ENCODE assay signal across 19 mouse cellular contexts in the genomic region with DNA sequence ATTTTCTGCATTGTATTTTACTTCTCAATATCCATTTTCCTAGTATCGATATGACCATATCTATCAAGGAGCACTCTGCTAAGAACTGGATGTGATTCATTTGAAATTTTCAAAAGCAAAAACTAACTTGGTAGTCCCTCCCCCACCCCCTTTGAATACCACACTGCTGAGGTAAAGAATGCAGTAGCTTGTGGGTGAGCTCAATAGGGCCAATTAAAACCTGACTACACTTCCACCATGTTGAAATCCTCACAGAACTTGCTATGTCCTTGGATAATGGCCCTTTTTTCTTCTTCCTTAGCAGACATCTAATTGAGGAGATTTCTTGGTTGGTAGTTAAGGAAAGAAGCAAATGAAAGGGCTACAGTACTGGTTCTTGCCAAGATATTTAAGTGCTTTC. TPM values are rescaled to one million over a fixed set of nuclear protein-coding genes. Genes with fewer than 3 reads are reported as not detected.
DNase-seq lines count a peak whose midpoint lies in the region; ATAC-seq and TF ChIP-seq lines count a peak whose summit lies in the region.
"Had no signal": no experiment of that assay in that cellular context is flagged by ENCODE, and none has a peak within 500 bp of the region (broad histone marks: within the 10 kb centered on the region; RNA-seq: fewer than 3 reads in every experiment).

No protein-coding gene starts in this region.

- H3K9ac ChIP-seq in forebrain, embryonic 12.5 days = no peak overlapping the region
- H3K9ac ChIP-seq in forebrain, embryonic 16.5 days (replicated peaks; ENCODE audit: low read depth, low read length) = no peak overlapping the region
- H3K9ac ChIP-seq: hindbrain, embryonic 12.5 days; hindbrain, embryonic 15.5 days had no signal

- no peaks in the 10 kb centered on the region for H3K9me3 ChIP-seq in forebrain, embryonic 12.5 days
- no peaks in the 10 kb centered on the region for H3K9me3 ChIP-seq in forebrain, embryonic 16.5 days (ENCODE audit: control insufficient read depth, low read length)
- H3K9me3 ChIP-seq: hindbrain, embryonic 12.5 days; hindbrain, embryonic 15.5 days had no signal

- no peak overlapping the region for H3K4me2 ChIP-seq in forebrain, embryonic 12.5 days
- no peak overlapping the region for H3K4me2 ChIP-seq in forebrain, embryonic 16.5 days (ENCODE audit: low read length)
- H3K4me2 ChIP-seq: heart, embryonic 11.5 days; hindbrain, embryonic 12.5 days; hindbrain, embryonic 15.5 days had no signal

- H3K27me3 ChIP-seq in forebrain, embryonic 12.5 days = no peaks in the 10 kb centered on the region
- H3K27me3 ChIP-seq in forebrain, embryonic 16.5 days (replicated peaks; ENCODE audit: control insufficient read depth, insufficient read depth, low read length) = no peaks in the 10 kb centered on the region
- no peaks in the 10 kb centered on the region for H3K27me3 ChIP-seq in cerebellum, adult 2 months (ENCODE audit: control insufficient read depth, insufficient read depth, low read length)
- H3K27me3 ChIP-seq: hindbrain, embryonic 12.5 days; hindbrain, embryonic 15.5 days had no signal

- WGBS in forebrain, embryonic 12.5 days = 39% methylated on average over 1 of the region's 1 CpGs
- WGBS in forebrain, embryonic 16.5 days = 30% methylated on average over 1 of the region's 1 CpGs
- 84% methylated on average over 1 of the region's 1 CpGs for WGBS in cerebellum, adult 2 months

- H3K27ac ChIP-seq in forebrain, embryonic 12.5 days = 0 out of 2 replicates have a peak overlapping the region, but pooled peaks have one; percentile 31
- H3K27ac ChIP-seq in forebrain, embryonic 16.5 days (ENCODE audit: low read length) = no peak overlapping the region
- no peak overlapping the region for H3K27ac ChIP-seq in cerebellum, adult 2 months (ENCODE audit: insufficient read depth, low read length)
- H3K27ac ChIP-seq: hindbrain, embryonic 12.5 days; hindbrain, embryonic 15.5 days had no signal

- H3K4me3 ChIP-seq in forebrain, embryonic 12.5 days (replicated peaks) = no peak overlapping the region
- no peak overlapping the region for H3K4me3 ChIP-seq in forebrain, embryonic 16.5 days (replicated peaks; ENCODE audit: low read length)
- no peak overlapping the region for H3K4me3 ChIP-seq in cerebellum, adult 2 months (replicated peaks; ENCODE audit: insufficient read depth, low read depth, low read length)
- H3K4me3 ChIP-seq: hindbrain, embryonic 12.5 days; hindbrain, embryonic 15.5 days had no signal

- H3K4me1 ChIP-seq in forebrain, embryonic 12.5 days = peaks cover 14% of the 10 kb centered on the region
- H3K4me1 ChIP-seq in forebrain, embryonic 16.5 days (replicated peaks; ENCODE audit: control insufficient read depth, insufficient read depth, low read length) = peaks cover 8% of the 10 kb centered on the region
- no peaks in the 10 kb centered on the region for H3K4me1 ChIP-seq in cerebellum, adult 2 months (ENCODE audit: control insufficient read depth, insufficient read depth, low read length)
- H3K4me1 ChIP-seq: hindbrain, embryonic 12.5 days had no signal

- TF ChIP-seq CTCF in cerebellum, adult 2 months (IDR thresholded peaks at IDR 0.05; ENCODE audit: borderline replicate concordance, insufficient read depth, low read depth, low read length) = no peak

- no peak for TF ChIP-seq POLR2A in cerebellum, adult 2 months (IDR thresholded peaks at IDR 0.05; ENCODE audit: borderline replicate concordance, insufficient read depth, low read length)

- no peaks in the 10 kb centered on the region for H3K36me3 ChIP-seq in forebrain, embryonic 12.5 days (replicated peaks)
- no peaks in the 10 kb centered on the region for H3K36me3 ChIP-seq in forebrain, embryonic 16.5 days (ENCODE audit: control insufficient read depth, insufficient read depth)
- H3K36me3 ChIP-seq: hindbrain, embryonic 12.5 days; hindbrain, embryonic 15.5 days had no signal

- peak; percentile 42 for DNase-seq in 3T3-L1 (ENCODE audit: low read depth, low spot score)
- peak; percentile 52 for DNase-seq in Muller cell, postnatal 12 days (ENCODE audit: inconsistent ontology term)
- no peak for DNase-seq in urinary bladder, postnatal 14 days (ENCODE audit: low spot score)
- no peak for DNase-seq in cerebellum, adult 2 months
- DNase-seq: adrenal gland, postnatal 10 days; adrenal gland, postnatal 36 days; cerebellum, adult 11 months; cerebellum, adult 8-10 months; cerebellum, postnatal 14 days; gastrocnemius, postnatal 10 days; gastrocnemius, postnatal 36 days; kidney, adult 8-10 months had no signal

- peak; percentile 79; the same call in 1 of the 2 replicates for ATAC-seq in forebrain, embryonic 12.5 days (ENCODE audit: low FRiP score)
- peak; percentile 47; the same call in 1 of the 2 replicates for ATAC-seq in forebrain, embryonic 16.5 days
- ATAC-seq: intestine, postnatal 0 days; Patski had no signal

RNA-seq across cellular contexts. Expression of a gene that starts 9.8 kb away (rescaled TPM):
- 67.0 and 72.7 TPM in 2 replicates for polyA plus RNA-seq in forebrain, embryonic 12.5 days (2016; fragmentation: Nextera tagmentation; extraction: Ambion mirVana)
- polyA plus RNA-seq in forebrain, embryonic 16.5 days (2015; fragmentation: Nextera tagmentation; extraction: Ambion mirVana) = 97.8 and 104 TPM in 2 replicates
- polyA plus RNA-seq in cerebellum, adult 2 months (2012; rRNA removed) = 110 and 127 TPM in 2 replicates

Comparison
In these comparisons a context has a peak if more than half of its experiments do, and no peak if none do; other contexts are left out.
1. DNase-seq: peak in 3T3-L1 (single experiment) and Muller cell, postnatal 12 days (single experiment); none in urinary bladder, postnatal 14 days (single experiment) and cerebellum, adult 2 months (0 of 2).